Mouse (Mus musculus) spleen, adult 2 months (tissue): ENCODE results near the gene Cmklr1.

Source experiments
- CTCF ChIP-seq: fragments of 200-500 bp; IDR thresholded peaks from 2 replicates; pipeline ENCODE4 v1.5.1; 2011; ENCODE audit warnings: mild to moderate bottlenecking, inconsistent platforms; ENCODE audit not compliant: insufficient read depth, insufficient read length, insufficient replicate concordance; ENCODE audit errors: extremely low read depth
- POLR2A ChIP-seq: fragments of 200-500 bp; IDR thresholded peaks from 2 replicates; pipeline ENCODE4 v1.6.1; 2011; ENCODE audit warnings: low read depth, low read length, inconsistent platforms

DNA sequence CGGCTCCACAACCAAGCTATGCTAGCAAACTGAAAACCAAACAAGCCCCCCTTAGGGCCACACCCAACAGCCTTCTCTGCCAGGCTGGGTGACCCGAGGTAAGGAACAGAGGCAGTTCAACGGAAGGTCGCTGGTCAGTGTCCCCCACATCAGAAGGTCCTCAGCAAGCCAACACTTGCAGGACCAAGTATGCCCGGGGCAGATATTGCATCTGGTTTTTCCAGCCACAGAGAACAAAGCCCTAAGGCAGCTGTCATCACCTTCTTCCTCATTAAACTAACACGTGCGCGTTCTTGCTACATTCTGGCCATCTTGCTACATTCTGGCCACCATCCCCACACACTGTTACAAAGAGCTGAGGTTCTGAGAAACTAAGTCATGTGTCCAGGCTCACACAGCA, 23.9 kb downstream of the Cmklr1 start:
- TF ChIP-seq CTCF: no peak
- no peak for TF ChIP-seq POLR2A
